Mouse (Mus musculus) heart, adult 2 months (tissue): Measurements from ENCODE around the gene Vipr1.

Experiments
- CTCF ChIP-seq: fragments of 200-600 bp; IDR thresholded peaks from 2 replicates; pipeline ENCODE4 v1.8.1; 2022; ENCODE audit warnings: antibody characterized with exemption, mild to moderate bottlenecking, moderate library complexity
- EP300 ChIP-seq: fragments of 200-500 bp; IDR thresholded peaks from 2 replicates; pipeline ENCODE4 v1.6.1; 2011; ENCODE audit warnings: low read depth, low read length, control low read depth; ENCODE audit not compliant: insufficient read depth

GRCm38 (mm10) chr9:121672311-121672710 is 29.8 kb downstream of the Vipr1 start:
- TF ChIP-seq CTCF (no peak), EP300 (0 out of 2 replicates have a peak, but pooled peaks have one; percentile 27)
